Mouse (Mus musculus): ENCODE data around the gene Prr12.
"Not testable (repeated sequence)": the region's sequence is repeated elsewhere in the genome, so short reads cannot be mapped to it uniquely, and the experiment has no call there.

DNA sequence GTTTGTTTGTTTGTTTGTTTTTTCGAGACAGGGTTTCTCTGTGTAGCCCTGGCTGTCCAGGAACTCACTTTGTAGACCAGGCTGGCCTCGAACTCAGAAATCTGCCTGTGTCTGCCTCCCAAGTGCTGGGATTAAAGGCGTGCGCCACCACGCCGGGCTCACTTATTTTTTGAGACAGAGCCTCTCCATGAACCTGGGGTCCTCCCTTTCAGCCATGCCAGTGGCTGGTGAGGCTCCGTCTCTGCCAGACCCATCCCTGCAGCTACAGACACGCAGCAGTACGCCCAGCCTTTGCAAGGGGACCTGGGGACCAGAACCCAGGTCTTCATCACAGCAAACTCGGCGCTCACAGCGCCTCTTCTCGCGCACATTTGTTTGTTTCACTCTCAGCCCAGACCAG is 43.3 kb upstream of the Prr12 start:
- TF ChIP-seq CTCF, EP300 (IDR thresholded peaks at IDR 0.05): not testable (repeated sequence)
